Mouse (Mus musculus) heart, embryonic 11.5 days (tissue): ENCODE results near the gene Stim1. TPM values are rescaled to one million over a fixed set of nuclear protein-coding genes. Genes with fewer than 3 reads are reported as not detected.

ENCODE experiments used
- ATAC-seq: fragments of 200-750 bp; cut with Nextera tagmentation; replicated peaks from 2 replicates; pipeline ENCODE4 v1.8.0; 2017; ENCODE audit warnings: moderate library complexity; ENCODE audit not compliant: insufficient number of reproducible peaks, low FRiP score, low TSS enrichment
- H3K27ac ChIP-seq: fragments of 300-500 bp; sonication (generic); 2 replicates; pipeline ENCODE4 v1.5.1; 2014; ENCODE audit warnings: mild to moderate bottlenecking, low read depth, low read length
- H3K27me3 ChIP-seq: fragments of 300-500 bp; sonication (generic); 2 replicates; pipeline ENCODE4 v1.6.1; 2014; ENCODE audit warnings: mild to moderate bottlenecking, low read length, mixed read lengths; ENCODE audit not compliant: control insufficient read depth, insufficient read depth
- H3K36me3 ChIP-seq: fragments of 300-500 bp; sonication (generic); 2 replicates; pipeline ENCODE4 v1.6.1; 2014; ENCODE audit warnings: mild to moderate bottlenecking, low read length, moderate library complexity, mixed read lengths; ENCODE audit not compliant: control insufficient read depth, insufficient read depth
- H3K4me1 ChIP-seq: fragments of 300-500 bp; sonication (generic); 2 replicates; pipeline ENCODE4 v1.6.1; 2014; ENCODE audit warnings: low read length; ENCODE audit not compliant: control insufficient read depth, insufficient read depth
- H3K4me2 ChIP-seq: fragments of 300-500 bp; sonication (generic); 2 replicates; pipeline ENCODE4 v1.6.1; 2014; ENCODE audit warnings: mild to moderate bottlenecking, moderate library complexity
- H3K4me3 ChIP-seq: fragments of 300-500 bp; sonication (generic); 2 replicates; pipeline ENCODE4 v1.5.1; 2014; ENCODE audit warnings: low read depth, low read length
- H3K9ac ChIP-seq: fragments of 300-500 bp; sonication (generic); 2 replicates; pipeline ENCODE4 v1.6.1; 2014; ENCODE audit warnings: mild to moderate bottlenecking, low read depth, low read length, moderate library complexity
- H3K9me3 ChIP-seq: fragments of 300-500 bp; sonication (generic); replicated peaks from 2 replicates; pipeline ENCODE4 v1.6.1; 2016; ENCODE audit warnings: low read length; ENCODE audit not compliant: control insufficient read depth
- WGBS: fragments of 180-500 bp; shearing (Covaris S2); extraction: QIAGEN DNeasy Blood & Tissue Kit; methylation state at CpG from one replicate; pipeline ENCODE4 v1.1.7; 2014; ENCODE audit not compliant: insufficient replicate concordance; 5-methylcytosine and 5-hydroxymethylcytosine counted together
- polyA plus RNA-seq: library from polyadenylated mRNA; unstranded; fragments of >200 nt; fragmentation: Nextera tagmentation; extraction: Ambion mirVana; gene quantifications from 2 replicates; pipeline ENCODE4 v1.2.1, GENCODE M21; 2014

Stim1 gene
- polyA plus RNA-seq, 1 experiment from 2014 or later: 9.1 TPM

DNA sequence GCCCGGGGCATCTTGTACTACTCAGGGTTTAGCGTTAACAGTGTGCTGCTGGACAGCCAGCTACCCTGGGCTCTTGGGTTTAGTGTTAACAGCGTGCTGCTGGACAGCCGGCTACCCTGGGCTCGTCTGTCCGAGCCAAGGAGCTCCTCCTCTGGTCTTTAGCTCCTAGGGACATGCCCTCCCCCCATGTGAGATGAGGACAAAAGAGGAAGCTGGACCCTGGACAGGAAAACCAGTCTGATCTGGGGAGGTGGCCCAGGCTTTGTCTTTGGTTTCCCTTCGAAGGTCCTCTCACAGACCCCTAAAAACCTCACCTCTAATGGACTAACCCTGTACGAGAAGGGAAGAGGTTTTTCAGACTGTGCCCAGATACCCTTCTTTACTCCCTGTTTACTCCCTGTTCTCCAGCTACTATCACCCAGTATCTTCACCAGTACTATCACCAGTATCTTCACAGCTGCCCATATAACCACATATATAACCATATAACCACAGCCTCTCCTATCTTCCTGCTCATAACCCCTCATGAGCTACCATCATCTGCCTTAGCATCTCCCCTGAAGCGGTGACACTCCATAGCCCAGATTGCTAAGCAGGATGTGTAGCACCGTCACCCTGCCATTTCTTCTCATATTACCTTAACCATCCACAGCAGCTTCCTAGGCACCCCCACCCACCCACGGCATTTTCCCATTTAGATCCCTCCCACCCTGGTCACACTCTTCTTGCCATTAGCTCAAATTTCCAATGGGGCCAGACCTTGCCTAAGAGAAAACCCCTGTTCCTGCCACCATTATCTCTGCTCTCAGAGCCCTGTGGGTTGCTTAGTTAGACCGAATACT lies 20.4 kb upstream of the Stim1 start:
- peaks cover 70% of the 10 kb centered on the region for H3K4me1 ChIP-seq
- H3K9ac ChIP-seq: no peak overlapping the region
- H3K27ac ChIP-seq: no peak overlapping the region

DNA sequence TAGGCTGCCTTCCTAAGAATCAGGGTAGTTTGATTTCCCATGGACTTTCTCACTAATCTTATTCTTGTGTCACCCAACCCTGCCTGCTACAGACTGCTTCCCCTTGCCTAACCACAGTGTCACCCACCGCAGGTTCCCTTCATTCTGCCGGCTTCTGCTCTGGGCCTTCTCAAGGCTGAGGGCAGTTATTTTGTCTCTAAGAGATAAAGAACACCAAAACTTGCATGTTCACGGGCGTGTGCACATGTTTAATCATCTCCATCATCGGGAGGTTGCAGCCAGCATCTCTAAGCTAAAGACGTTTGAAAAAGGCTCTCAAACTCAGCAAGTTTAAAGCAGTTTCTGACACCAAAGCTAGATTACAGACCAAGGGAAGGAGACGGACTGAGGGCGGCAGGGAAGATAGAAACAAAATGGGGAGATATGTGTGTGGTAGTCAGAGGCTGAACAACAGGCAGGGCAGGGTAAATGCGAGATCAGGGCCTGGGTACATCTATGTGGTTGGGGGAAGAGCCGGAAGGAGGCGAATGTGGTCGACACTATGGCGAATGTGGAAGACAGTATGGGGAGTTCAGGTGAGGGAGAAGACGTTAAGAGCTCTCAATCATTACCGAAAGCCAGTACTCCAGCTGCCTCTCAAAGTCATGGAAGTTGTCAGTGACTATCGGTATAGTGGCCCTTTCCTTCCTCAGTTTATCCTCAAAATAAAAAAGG lies 18.8 kb upstream of the Stim1 start:
- Histone ChIP-seq H3K36me3 (no peaks in the 10 kb centered on the region), H3K9ac (peak overlapping the region; percentile 85), H3K27ac (peak overlapping the region; percentile 97; the same call in 1 of the 2 replicates), H3K4me3 (peak overlapping the region; percentile 93), H3K4me1 (peaks cover 55% of the 10 kb centered on the region), H3K27me3 (no peaks in the 10 kb centered on the region), H3K4me2 (peak overlapping the region; percentile 74), H3K9me3 (no peaks in the 10 kb centered on the region)
- WGBS: 14% methylated on average over 16 of the region's 16 CpGs
- ATAC-seq: no peak

More for the DNA sequence above, 20.4 kb upstream of the Stim1 start:
- Histone ChIP-seq H3K4me2 (peak overlapping the region; percentile 74), H3K4me3 (0 out of 2 replicates have a peak overlapping the region, but pooled peaks have one; percentile 3), H3K9me3 (no peaks in the 10 kb centered on the region), H3K27me3 (no peaks in the 10 kb centered on the region), H3K36me3 (no peaks in the 10 kb centered on the region)
- ATAC-seq: no peak
- 46% methylated on average over 12 of the region's 12 CpGs for WGBS

DNA sequence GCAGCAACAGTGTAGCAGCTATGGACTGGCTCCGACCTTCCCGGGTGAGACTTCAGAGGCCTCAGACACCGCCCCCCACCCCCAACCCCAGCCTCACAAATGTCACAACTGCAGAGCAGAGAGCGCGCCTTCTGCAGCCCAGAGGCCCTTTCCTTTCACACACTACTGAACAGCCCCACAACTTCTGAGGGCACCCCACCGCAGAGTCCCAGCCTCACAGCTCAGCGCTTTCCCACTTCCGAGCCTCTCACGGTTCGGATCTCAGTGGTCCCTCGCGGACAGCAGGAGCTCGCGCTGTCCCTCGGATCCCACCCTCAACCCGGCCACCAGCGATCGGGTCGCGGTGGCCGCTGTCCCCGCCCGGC lies 18.1 kb upstream of the Stim1 start:
- Histone ChIP-seq H3K4me3 (peak overlapping the region; percentile 93), H3K4me1 (peaks cover 49% of the 10 kb centered on the region), H3K27me3 (no peaks in the 10 kb centered on the region), H3K9ac (peak overlapping the region; percentile 85), H3K27ac (peak overlapping the region; percentile 97), H3K9me3 (no peaks in the 10 kb centered on the region), H3K36me3 (no peaks in the 10 kb centered on the region), H3K4me2 (peak overlapping the region; percentile 74)
- ATAC-seq: peak; percentile 49; the same call in 1 of the 2 replicates
- WGBS: 0% methylated on average over 21 of the region's 23 CpGs

DNA sequence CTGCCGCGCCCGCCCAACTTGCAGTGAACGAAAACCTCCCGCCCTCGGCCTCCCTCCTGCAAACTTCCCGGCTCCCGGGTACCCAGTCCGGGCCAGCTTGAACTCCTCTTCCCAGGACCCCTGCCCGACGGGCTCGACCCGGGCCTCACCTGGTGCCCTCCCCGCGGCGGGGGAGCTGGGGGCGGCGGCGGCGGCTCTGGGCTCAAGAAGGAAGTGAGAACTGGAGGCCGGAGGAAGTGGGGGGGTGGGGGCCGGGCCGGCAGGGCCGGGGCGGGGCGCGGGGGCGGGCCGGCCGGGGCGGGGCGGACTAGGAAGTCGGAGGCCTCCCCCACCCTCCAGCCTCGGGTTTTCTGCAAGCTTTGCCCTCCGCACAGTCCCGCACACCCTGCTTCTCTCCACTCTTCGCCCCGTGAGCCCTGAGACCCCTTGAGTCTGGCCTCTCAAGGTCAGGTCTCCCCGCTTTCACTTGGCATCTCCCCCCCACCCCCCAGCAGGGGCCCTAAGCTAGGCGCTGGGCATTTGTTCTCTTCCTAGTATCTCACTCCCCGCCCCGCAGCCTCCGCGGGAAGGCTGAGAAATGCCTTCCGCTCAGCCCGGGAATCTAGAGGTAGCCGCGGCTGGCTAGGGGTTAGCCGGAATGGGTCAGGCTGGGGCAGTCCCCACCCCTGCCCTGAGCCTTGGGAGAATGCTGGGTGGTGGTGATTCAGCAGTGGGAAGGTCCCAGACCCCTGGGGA lies 17.5 kb upstream of the Stim1 start:
- Histone ChIP-seq H3K4me2 (peak overlapping the region; percentile 74), H3K9me3 (no peaks in the 10 kb centered on the region), H3K4me1 (peaks cover 43% of the 10 kb centered on the region), H3K4me3 (peak overlapping the region; percentile 93), H3K9ac (peak overlapping the region; percentile 85), H3K36me3 (no peaks in the 10 kb centered on the region), H3K27me3 (no peaks in the 10 kb centered on the region), H3K27ac (peak overlapping the region; percentile 97)
- ATAC-seq: peak; percentile 88
- under 1% methylated on average over 31 of the region's 49 CpGs for WGBS

DNA sequence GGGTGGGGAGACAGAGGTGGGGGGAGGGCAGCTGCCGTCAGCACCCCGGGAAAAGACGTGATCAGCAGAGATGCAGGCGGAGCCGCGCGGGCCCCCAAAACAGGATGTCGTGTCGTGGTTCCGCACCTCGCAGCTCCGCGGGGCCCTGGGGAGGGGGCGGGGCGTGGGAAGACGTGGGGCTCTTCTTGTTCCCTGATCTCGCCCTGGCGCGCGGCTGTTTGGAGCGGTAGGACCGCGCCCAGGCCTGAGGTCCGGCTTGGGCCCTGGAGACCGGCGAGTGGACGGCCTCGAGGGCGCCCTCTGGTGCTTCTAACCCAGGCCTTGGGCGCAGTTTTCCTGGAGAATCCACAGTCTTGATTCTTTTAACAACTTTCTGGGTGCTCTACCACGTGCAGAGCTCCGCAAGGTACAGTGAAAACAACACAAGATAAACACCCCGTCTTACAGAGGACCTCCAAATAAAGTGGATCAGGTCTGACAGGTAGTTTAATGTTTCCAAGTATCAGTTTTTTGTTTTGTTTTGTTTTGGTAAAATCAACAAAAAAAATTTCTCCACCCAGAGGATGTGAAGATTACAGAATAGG lies 16.9 kb upstream of the Stim1 start:
- Histone ChIP-seq H3K4me2 (peak overlapping the region; percentile 74), H3K36me3 (no peaks in the 10 kb centered on the region), H3K4me1 (peaks cover 37% of the 10 kb centered on the region), H3K9ac (peak overlapping the region; percentile 85), H3K27me3 (no peaks in the 10 kb centered on the region), H3K27ac (peak overlapping the region; percentile 97), H3K4me3 (peak overlapping the region; percentile 93), H3K9me3 (no peaks in the 10 kb centered on the region)
- under 1% methylated on average over 33 of the region's 33 CpGs for WGBS
- ATAC-seq: peak; percentile 80

DNA sequence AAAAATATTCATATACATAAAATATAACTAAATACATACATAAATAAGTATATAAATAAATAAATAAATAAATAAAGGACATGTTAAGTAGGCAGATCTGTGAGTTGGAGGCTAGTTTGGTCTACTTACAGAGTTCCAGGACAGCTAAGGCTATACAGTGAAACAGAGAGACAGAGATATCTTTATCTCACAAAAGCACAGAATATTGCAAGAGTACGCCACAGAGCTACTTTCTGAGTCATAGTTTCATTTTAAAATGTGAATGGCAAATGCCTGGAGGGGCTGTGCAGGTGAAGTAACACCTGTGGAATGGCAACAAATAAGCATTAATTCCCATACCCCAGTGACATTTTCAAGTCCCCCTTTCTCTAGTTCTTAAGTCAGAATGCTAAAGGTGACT lies 14.0 kb upstream of the Stim1 start:
- no peak overlapping the region for H3K4me3 ChIP-seq
- ATAC-seq: no peak
- H3K4me1 ChIP-seq: peaks cover 8% of the 10 kb centered on the region
- no peak overlapping the region for H3K4me2 ChIP-seq
- WGBS: 74% methylated on average over 1 of the region's 1 CpGs
- H3K36me3 ChIP-seq: no peaks in the 10 kb centered on the region
- no peaks in the 10 kb centered on the region for H3K27me3 ChIP-seq
- no peaks in the 10 kb centered on the region for H3K9me3 ChIP-seq
- no peak overlapping the region for H3K9ac ChIP-seq
- H3K27ac ChIP-seq: no peak overlapping the region

DNA sequence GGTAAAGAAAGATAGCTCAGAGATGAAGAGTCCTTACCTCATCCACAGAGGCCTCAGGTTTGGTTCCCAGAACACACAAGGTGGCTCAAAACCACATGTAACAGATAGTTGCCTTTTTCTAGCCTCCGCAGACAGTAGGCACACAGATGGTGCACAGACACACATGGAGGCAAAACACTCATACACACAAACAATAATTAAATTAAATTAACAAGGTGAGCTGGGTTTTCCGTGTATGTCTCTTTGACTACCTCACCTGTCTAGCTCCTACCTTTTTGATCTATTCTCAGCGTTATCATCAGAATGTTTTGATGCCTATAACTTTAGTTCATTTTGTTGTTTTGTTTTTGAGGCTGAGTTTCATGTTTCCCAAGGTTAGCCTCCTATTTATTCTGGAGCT lies 11.7 kb upstream of the Stim1 start, which contains the start of gene Rhog:
Gene Rhog (minus strand): TSS at position 101 of the 400 bp plus-strand sequence.
- Histone ChIP-seq H3K9ac (no peak within 1 kb of the TSS), H3K27ac (no peak within 1 kb of the TSS), H3K4me2 (no peak within 1 kb of the TSS), H3K4me3 (no peak within 1 kb of the TSS), H3K27me3 (no peaks in the 10 kb centered on the region), H3K9me3 (no peaks in the 10 kb centered on the region), H3K4me1 (0 out of 2 replicates have a peak, but pooled peaks cover 4% of the 10 kb centered on the region), H3K36me3 (no peaks in the 10 kb centered on the region)
- ATAC-seq: no peak
- 75% methylated on average over 3 of the region's 3 CpGs for WGBS

DNA sequence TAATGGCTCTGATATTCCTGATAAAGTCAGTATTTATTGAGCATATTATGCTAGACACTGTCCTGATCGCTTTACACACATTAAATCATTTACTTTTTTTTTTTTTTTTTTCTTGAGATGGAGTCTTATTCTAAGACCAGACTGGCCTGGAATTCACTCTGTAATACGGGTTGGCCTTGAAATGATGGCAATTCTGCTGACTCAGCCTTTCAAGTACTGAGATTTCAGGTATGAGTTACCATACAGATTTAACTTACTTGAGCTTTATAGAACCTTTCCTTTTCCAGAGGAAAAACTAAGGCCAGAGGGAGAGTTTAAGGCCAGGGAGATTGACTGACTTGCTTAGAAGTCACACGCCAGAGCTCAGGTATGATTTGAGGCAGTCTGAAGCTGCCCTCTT lies 11.0 kb upstream of the Stim1 start:
- no peak overlapping the region for H3K9ac ChIP-seq
- WGBS: 70% methylated on average over 3 of the region's 3 CpGs
- no peaks in the 10 kb centered on the region for H3K4me1 ChIP-seq

More for the DNA sequence above, 11.0 kb upstream of the Stim1 start:
- Histone ChIP-seq H3K4me3 (no peak overlapping the region), H3K27ac (no peak overlapping the region), H3K36me3 (no peaks in the 10 kb centered on the region), H3K4me2 (no peak overlapping the region), H3K9me3 (no peaks in the 10 kb centered on the region), H3K27me3 (no peaks in the 10 kb centered on the region)
- no peak for ATAC-seq
